Mouse (Mus musculus) urinary bladder, adult 18-20 months (tissue): ENCODE measurements around the gene Carns1.
"Not testable (repeated sequence)": the region's sequence is repeated elsewhere in the genome, so short reads cannot be mapped to it uniquely, and the experiment has no call there.

ENCODE experiments used
- DNase-seq, 2 experiments: peaks; one replicate each; pipeline ENCODE4 v3.0.0; 2022; ENCODE audit warnings: low spot score in 2 of 2, mixed read lengths in 2 of 2

Carns1 gene

DNA sequence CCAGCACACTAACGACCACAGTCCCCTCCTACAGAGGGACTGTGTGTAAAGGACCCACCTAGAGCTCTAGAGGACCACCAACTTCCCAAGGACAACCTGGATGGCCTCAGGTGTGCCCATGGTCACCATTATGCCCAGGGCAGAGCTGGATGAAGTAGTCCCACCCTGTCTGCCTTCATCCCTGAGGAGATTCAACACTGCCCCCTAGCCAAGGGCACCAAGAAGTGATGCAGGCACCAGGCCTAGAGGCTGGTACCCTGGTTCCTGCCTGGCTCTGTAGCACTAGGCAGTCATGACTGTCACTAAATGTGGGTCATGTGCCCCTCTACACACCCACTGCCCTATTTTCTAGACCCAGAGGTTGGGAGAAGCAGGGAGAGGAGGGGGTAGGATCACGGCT is 43.5 kb downstream of the Carns1 start:
- DNase-seq: no peak

DNA sequence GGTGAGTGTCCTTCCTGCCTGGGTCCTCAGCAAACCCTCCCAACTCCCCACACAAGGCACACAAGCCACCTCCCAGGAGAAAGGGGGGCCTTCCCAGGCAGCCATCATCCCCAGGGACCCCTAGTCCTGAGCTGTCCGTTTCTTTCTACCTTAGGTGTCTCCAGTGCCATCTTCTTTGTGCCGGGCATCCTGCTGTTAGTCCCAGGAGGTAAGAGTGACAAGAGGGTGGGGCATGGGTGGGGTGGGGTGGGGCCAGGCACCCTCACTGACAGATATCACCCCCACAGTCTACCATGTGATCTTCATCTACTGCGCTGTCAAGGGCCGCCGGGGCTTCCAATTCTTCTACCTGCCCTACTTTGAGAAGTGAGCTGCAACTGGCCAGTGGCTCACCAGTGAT is 44.2 kb downstream of the Carns1 start:
- DNase-seq: no peak

- DNase-seq: no peak
Measured at GRCm38 (mm10) chr19:4130106-4130505, 45.2 kb downstream of the Carns1 start.

DNA sequence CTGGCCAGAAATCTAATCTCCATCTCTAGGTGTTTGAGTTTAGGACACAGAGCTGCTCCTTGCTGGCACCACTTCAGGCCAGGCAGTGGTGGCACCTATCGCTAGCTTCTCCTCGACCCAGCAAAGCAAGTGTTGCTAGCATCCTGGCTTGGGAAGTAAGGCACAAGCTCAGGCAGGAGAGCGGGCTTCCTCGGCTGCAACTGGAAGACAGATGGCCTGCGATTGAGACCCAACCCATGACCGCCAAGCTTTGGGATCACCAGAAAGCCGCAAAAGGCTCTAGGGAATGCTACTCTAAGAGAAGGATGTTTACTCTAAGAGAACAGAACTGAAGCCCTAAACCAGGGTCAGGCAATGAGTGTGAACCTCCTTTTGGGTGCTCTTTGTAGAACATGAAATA is 45.8 kb downstream of the Carns1 start:
- no peak for DNase-seq

- DNase-seq: peak; percentile 45 to 67
Measured at GRCm38 (mm10) chr19:4126759-4127495, 48.4 kb downstream of the Carns1 start.

DNA sequence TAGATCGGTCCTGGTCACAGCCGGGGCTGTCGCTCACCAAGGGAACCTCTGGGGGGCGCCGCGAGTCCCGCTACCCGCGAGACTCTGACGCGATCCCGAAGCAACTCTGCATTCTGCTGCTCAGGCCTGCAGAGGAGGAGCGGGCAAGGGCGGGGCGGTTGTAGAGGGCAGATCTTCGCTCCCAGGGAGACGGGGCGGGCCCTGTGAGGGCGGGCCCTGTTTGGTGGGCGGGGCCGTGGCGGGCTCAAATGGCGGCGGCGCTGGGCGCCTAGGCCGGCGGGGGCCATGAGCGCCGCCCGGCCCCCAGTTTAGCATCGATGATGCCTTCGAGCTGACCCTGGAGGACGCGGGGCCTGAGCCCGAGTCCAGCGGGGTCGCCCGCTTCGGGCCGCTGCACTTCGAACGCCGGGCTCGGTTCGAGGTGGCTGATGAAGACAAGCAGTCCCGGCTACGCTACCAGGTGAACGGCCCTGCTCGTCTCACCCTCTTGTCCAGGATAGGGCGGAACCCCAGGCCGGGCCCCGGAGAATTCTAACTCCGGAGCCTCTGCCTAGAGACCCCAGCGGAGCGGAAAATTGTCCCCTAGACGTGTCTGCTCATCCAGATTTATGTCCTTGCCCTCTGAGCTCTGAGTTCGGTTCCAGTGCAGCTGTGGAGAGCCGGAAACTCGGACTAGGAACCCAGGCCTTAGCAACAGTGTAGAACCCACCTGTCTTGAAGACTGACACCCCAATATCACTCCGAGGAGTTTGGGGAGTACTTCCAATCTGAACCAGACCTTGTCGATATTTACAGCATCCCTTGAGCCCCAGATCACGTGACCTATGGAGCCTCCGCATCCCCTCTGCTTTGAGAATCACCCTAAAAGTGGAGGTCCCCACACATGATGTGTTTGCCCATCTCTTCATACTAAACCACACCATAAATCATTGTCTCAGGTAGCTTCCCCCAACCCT is 49.3 kb downstream of the Carns1 start, which contains the start of gene Aip:
Gene Aip, minus strand, starts transcription at position 118 of the 956 bp plus-strand sequence.
- peak; percentile 97 to 98 for DNase-seq

DNA sequence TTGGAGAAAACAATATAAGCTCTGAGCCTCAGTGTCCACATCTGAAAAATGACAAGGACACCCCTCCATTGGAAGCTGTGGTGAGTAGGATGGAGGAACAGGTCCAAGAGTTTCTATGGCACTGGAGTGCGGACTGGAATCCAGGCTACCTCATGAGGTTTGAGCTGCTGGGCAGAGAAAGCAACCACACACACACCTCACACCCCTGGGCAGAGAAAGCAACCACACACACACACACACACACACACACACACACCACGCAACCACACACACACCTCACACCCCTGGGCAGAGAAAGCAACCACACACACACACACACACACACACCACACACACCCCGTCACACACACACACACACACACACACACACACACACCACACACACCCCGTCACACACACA is 50.0 kb downstream of the Carns1 start:
- not testable (repeated sequence) for DNase-seq

DNA sequence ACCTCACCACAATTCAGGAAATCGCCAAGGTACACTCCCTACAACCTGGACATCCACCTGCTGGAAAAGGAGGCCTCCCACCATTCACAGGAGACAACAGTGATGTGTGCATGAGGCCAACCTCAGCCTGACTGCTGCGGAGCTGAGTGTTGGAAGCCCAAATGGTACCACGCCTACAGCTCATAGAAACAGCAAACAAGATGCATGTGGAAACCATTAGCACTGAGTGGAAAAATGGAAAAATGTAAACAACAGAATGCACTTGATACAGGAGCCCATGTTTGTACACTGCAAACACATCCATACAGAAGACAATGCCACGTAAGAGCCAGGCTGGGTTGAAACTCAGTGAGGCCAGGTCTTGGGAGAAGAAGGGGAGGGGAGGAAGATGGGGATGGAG is 50.8 kb downstream of the Carns1 start:
- no peak for DNase-seq

DNA sequence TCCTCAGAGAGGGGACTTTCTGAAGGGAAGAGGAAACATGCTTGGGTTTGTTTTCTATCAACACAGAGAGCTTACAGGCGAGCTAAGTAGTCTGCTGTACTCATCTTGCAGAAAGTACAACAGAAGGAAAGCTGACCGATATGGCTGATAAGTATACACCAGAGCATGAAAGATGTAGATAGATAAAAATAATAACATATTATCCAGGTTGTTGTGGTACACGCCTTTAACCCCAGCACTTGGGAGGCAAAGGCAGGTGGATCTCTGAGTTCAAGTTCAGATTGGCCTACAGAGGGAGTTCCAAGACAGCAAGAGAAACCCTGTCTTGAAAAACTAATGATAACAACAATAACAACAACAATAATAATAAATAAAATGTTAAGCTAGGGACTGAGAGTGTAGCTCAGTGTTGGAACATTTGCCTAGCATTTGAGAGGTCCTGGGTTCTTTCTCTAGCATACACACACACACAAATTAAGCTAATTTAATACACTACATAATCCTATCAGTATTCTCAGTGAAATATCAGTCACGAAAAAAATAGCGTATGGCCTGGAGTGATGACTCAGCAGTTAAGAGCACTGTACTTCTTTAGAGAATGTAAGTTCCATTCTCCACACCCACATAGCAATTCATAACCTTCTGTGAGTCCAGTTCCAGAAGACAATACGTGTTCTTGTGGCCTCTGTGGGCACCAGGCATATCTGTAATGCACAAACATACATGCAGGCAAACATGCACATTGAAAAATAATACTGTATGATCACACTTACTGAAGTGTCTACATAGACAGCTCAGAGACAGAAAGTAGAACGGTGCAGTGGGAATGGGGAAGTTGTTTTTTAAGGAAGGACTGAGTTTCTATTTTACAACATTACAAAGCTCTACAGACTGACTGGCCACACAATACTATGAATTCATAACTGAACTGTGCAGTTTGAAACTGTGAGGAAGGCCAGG is 52.6 kb downstream of the Carns1 start:
- DNase-seq: no peak

DNA sequence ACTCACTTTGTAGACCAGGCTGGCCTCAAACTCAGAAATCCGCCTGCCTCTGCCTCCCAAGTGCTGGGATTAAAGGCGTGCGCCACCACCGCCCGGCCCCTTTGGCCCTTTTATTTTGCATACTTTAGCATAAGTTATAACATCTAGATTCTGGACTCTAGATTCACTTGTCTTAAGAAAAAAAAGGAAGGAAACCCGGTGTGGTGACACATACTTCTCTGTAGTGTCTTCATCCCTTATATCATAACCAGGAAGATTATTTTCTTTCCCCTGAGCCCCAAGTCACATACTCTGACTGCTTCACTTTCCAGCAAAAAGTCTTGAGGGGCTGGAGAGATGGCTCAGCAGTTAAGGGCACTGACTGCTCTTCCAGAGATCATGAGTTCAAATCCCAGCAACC is 53.4 kb downstream of the Carns1 start:
- DNase-seq: not testable (repeated sequence)

DNA sequence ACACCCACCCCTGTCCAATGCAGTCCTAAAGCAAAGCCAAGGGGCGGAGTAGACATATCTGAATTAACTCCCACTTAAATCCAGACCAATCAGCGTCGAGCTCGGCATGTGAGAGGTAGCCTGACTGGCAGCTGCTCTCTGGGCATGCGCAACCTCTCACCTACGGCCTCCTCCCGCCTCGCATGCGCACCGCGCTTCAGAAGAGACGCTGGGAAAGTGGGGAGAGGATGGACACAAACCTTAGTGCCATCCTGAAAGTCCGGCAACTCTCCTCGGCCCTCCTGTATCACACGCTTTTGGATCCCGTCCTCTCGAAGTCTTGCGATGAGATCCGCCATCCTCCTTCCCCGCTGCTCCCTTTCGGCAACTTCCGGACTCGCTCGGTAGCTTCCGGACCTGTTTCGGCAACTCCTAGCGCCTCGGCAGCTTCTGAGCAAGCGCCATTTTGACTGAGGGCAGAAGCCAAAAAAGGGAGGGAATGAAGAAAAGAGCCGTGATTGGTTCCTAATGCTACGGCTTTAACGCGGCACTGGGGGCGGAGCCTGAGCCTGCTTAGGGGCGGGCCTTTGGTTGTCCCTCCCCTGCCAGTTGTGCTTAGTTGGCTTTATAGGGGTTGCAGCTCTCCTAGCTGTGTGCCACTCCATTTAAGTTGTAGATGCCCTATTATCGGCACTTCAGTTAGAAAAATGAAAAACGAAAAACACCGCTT is 54.0 kb downstream of the Carns1 start:
- DNase-seq: peak; percentile 96 to 98

DNA sequence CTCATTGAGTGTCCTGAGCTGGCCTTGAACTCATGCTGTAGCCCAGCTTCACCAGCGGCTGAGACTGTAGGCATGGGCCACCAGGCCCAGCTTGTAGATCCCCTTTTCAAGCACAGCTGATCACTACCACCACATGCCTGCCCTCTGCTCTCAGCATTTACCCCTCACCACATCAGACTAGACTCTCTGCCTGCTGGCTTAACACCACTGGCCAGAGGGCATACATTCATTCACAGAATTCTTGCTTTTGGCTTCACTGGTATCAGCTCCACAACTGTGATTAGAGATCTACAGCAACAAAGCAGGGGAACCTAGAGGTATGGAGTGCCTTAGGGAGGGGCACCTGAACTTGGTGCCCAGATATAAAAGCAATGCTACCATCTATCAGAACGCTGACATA is 54.8 kb downstream of the Carns1 start:
- no peak for DNase-seq

GRCm38 (mm10) chr19:4119716-4120487 is 55.4 kb downstream of the Carns1 start:
- no peak for DNase-seq

- DNase-seq: no peak
Measured at GRCm38 (mm10) chr19:4118350-4118749, 56.9 kb downstream of the Carns1 start.

- DNase-seq: no peak
Measured at GRCm38 (mm10) chr19:4117006-4117405, 58.3 kb downstream of the Carns1 start.

DNA sequence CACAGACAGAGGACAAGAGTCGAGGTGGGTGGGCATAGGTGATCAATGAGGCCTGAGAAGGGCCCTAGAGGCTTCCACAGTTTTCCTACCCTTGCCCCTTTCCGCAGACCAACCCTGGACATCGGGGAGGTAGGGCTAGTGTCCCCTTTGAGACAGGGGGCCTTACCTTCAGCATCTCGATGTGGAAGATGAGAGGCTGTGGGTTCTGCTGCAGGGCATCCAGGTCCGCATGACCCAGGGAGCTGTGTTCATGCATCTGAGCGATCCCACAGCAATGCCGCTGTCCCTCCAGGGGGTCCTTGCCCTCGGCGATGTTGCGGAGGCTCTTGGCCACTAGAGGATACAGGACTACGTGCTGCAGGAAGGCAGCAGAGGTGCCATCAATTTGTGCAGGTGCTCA is 59.5 kb downstream of the Carns1 start:
- DNase-seq: no peak

- DNase-seq: no peak
Measured at GRCm38 (mm10) chr19:4115144-4115543, 60.1 kb downstream of the Carns1 start.

- DNase-seq: no peak
Measured at GRCm38 (mm10) chr19:4114551-4114950, 60.7 kb downstream of the Carns1 start.
